11 mouse cellular contexts compared by ENCODE assay signal in the genomic region with DNA sequence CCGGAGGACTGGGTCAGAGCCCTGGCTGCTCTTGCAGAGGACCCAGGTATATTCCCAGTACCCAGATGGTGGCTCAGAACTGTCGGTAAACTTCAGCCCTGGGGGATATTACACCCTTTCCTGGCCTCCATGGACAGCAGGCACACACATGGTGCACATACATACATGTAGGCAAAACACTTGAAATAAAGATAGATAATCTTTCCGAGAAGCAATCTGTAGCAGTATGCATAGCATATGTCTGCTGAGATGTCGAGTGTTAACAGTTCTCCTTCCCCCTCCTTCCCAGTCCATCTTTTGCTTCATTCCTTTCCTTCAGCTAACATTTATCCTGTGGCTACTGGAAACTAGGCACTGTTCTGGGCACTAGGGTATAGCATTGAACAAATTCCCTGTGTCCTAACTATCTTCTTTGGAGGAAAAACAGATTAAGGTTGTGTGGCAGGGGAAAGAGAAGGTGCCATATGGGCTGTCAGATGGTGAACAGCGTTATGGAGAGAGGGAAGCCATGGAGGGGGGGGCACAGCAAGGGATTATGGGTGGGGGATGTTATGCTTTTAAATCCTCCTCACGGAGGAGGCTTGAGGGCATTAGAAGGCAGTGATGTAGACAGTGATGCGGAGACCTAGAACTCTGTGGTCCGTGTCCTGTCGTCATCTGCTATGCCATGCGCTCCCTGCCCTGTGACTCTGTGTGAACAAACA. TPM values are rescaled to one million over a fixed set of nuclear protein-coding genes. Genes with fewer than 3 reads are reported as not detected.
DNase-seq lines count a peak whose midpoint lies in the region; ATAC-seq lines count a peak whose summit lies in the region.
"Had no signal": no experiment of that assay in that cellular context is flagged by ENCODE, and none has a peak within 500 bp of the region (broad histone marks: within the 10 kb centered on the region; RNA-seq: fewer than 3 reads in every experiment).

No protein-coding gene starts in this region.

- ATAC-seq in forebrain, embryonic 12.5 days (ENCODE audit: low FRiP score), result peak; percentile 41; the same call in 1 of the 2 replicates
- ATAC-seq in forebrain, embryonic 11.5 days (replicated peaks; ENCODE audit: low FRiP score), result no peak
- peak; percentile 77 for ATAC-seq in midbrain, embryonic 15.5 days (replicated peaks)
- ATAC-seq: intestine, embryonic 15.5 days had no signal

- peak overlapping the region; percentile 75 for H3K27ac ChIP-seq in forebrain, embryonic 12.5 days
- H3K27ac ChIP-seq in forebrain, embryonic 11.5 days (ENCODE audit: low read depth, low read length), result no peak overlapping the region
- H3K27ac ChIP-seq in hindbrain, embryonic 10.5 days, result 0 out of 2 replicates have a peak overlapping the region, but pooled peaks have one; percentile 31
- peak overlapping the region; percentile 19 for H3K27ac ChIP-seq in midbrain, embryonic 15.5 days
- H3K27ac ChIP-seq: intestine, embryonic 15.5 days had no signal

- no peak for DNase-seq in forebrain, embryonic 11.5 days (ENCODE audit: low spot score)
- DNase-seq in cerebellum, adult 11 months, result peak; percentile 78
- DNase-seq in hindbrain, embryonic 10.5 days (ENCODE audit: low spot score), result no peak
- no peak for DNase-seq in spleen, postnatal 14 days (ENCODE audit: low spot score in 2 of 2)
- DNase-seq in kidney, postnatal 14 days, result no peak
- DNase-seq in kidney, postnatal 25 days, result no peak
- DNase-seq: lung, embryonic 14.5 days had no signal

- H3K27me3 ChIP-seq in forebrain, embryonic 12.5 days, result no peaks in the 10 kb centered on the region; the same call in 1 of the 2 replicates
- no peaks in the 10 kb centered on the region for H3K27me3 ChIP-seq in forebrain, embryonic 11.5 days (ENCODE audit: control insufficient read depth, insufficient read depth, low read length)
- no peaks in the 10 kb centered on the region for H3K27me3 ChIP-seq in hindbrain, embryonic 10.5 days (ENCODE audit: insufficient read depth, poor library complexity, severe bottlenecking)
- H3K27me3 ChIP-seq in midbrain, embryonic 15.5 days (replicated peaks), result no peaks in the 10 kb centered on the region
- H3K27me3 ChIP-seq: intestine, embryonic 15.5 days had no signal

- H3K4me1 ChIP-seq in forebrain, embryonic 12.5 days, result peaks cover 10% of the 10 kb centered on the region
- no peaks in the 10 kb centered on the region for H3K4me1 ChIP-seq in forebrain, embryonic 11.5 days (replicated peaks; ENCODE audit: control insufficient read depth, insufficient read depth, low read length)
- peaks cover 10% of the 10 kb centered on the region for H3K4me1 ChIP-seq in hindbrain, embryonic 10.5 days (replicated peaks)
- H3K4me1 ChIP-seq in midbrain, embryonic 15.5 days, result peaks cover 10% of the 10 kb centered on the region

- no peaks in the 10 kb centered on the region for H3K36me3 ChIP-seq in forebrain, embryonic 12.5 days (replicated peaks)
- no peaks in the 10 kb centered on the region for H3K36me3 ChIP-seq in forebrain, embryonic 11.5 days (ENCODE audit: control insufficient read depth, insufficient read depth, low read length)
- no peaks in the 10 kb centered on the region for H3K36me3 ChIP-seq in hindbrain, embryonic 10.5 days
- H3K36me3 ChIP-seq in midbrain, embryonic 15.5 days (replicated peaks), result no peaks in the 10 kb centered on the region
- H3K36me3 ChIP-seq: intestine, embryonic 15.5 days had no signal

- H3K4me3 ChIP-seq in forebrain, embryonic 12.5 days (replicated peaks), result no peak overlapping the region
- H3K4me3 ChIP-seq in forebrain, embryonic 11.5 days (ENCODE audit: low read depth, low read length), result no peak overlapping the region
- no peak overlapping the region for H3K4me3 ChIP-seq in hindbrain, embryonic 10.5 days
- no peak overlapping the region for H3K4me3 ChIP-seq in midbrain, embryonic 15.5 days
- H3K4me3 ChIP-seq: intestine, embryonic 15.5 days had no signal

- WGBS in forebrain, embryonic 12.5 days, result 74% methylated on average over 10 of the region's 10 CpGs
- 81% methylated on average over 10 of the region's 10 CpGs for WGBS in forebrain, embryonic 11.5 days
- WGBS in hindbrain, embryonic 10.5 days, result 77% methylated on average over 10 of the region's 10 CpGs
- WGBS in midbrain, embryonic 15.5 days, result 53% methylated on average over 10 of the region's 10 CpGs

- H3K9me3 ChIP-seq in forebrain, embryonic 12.5 days, result no peaks in the 10 kb centered on the region
- no peaks in the 10 kb centered on the region for H3K9me3 ChIP-seq in forebrain, embryonic 11.5 days (ENCODE audit: control insufficient read depth, low read length)
- no peaks in the 10 kb centered on the region for H3K9me3 ChIP-seq in hindbrain, embryonic 10.5 days
- no peaks in the 10 kb centered on the region for H3K9me3 ChIP-seq in midbrain, embryonic 15.5 days
- H3K9me3 ChIP-seq: intestine, embryonic 15.5 days had no signal

- no peak overlapping the region for H3K9ac ChIP-seq in forebrain, embryonic 12.5 days
- H3K9ac ChIP-seq in forebrain, embryonic 11.5 days (ENCODE audit: low read length), result no peak overlapping the region
- no peak overlapping the region for H3K9ac ChIP-seq in midbrain, embryonic 15.5 days
- H3K9ac ChIP-seq: intestine, embryonic 15.5 days; lung, embryonic 14.5 days had no signal

- H3K4me2 ChIP-seq in forebrain, embryonic 12.5 days, result no peak overlapping the region
- H3K4me2 ChIP-seq in forebrain, embryonic 11.5 days (ENCODE audit: low read depth, low read length, severe bottlenecking), result no peak overlapping the region
- no peak overlapping the region for H3K4me2 ChIP-seq in midbrain, embryonic 15.5 days
- H3K4me2 ChIP-seq: intestine, embryonic 15.5 days; lung, embryonic 14.5 days had no signal

RNA-seq across cellular contexts. Expression of gene Neurl1a, which starts 33.1 kb away (rescaled TPM):
- polyA plus RNA-seq in forebrain, embryonic 12.5 days (2016; fragmentation: Nextera tagmentation; extraction: Ambion mirVana), result 4.0 and 4.6 TPM in 2 replicates
- 3.7 and 4.5 TPM in 2 replicates for polyA plus RNA-seq in forebrain, embryonic 11.5 days (2014; fragmentation: Nextera tagmentation; extraction: Ambion mirVana)
- polyA plus RNA-seq in hindbrain, embryonic 10.5 days (2016; fragmentation: Nextera tagmentation; extraction: Ambion mirVana), result 5.7 and 5.9 TPM in 2 replicates
- polyA plus RNA-seq in midbrain, embryonic 15.5 days (2015; fragmentation: Nextera tagmentation; extraction: Ambion mirVana), result 14.8 and 15.0 TPM in 2 replicates

RNA-seq across cellular contexts. Expression of gene Calhm3, which starts 54.2 kb away (rescaled TPM):
- polyA plus RNA-seq in forebrain, embryonic 12.5 days (2016; fragmentation: Nextera tagmentation; extraction: Ambion mirVana), result not detected in 2 replicates
- not detected in 2 replicates for polyA plus RNA-seq in forebrain, embryonic 11.5 days (2014; fragmentation: Nextera tagmentation; extraction: Ambion mirVana)
- polyA plus RNA-seq in hindbrain, embryonic 10.5 days (2016; fragmentation: Nextera tagmentation; extraction: Ambion mirVana), result not detected in 2 replicates
- not detected in 2 replicates for polyA plus RNA-seq in midbrain, embryonic 15.5 days (2015; fragmentation: Nextera tagmentation; extraction: Ambion mirVana)
- polyA plus RNA-seq: lung, embryonic 14.5 days; stomach, embryonic 14.5 days had no signal
